20 mouse cellular contexts compared by ENCODE assay signal in the genomic region with DNA sequence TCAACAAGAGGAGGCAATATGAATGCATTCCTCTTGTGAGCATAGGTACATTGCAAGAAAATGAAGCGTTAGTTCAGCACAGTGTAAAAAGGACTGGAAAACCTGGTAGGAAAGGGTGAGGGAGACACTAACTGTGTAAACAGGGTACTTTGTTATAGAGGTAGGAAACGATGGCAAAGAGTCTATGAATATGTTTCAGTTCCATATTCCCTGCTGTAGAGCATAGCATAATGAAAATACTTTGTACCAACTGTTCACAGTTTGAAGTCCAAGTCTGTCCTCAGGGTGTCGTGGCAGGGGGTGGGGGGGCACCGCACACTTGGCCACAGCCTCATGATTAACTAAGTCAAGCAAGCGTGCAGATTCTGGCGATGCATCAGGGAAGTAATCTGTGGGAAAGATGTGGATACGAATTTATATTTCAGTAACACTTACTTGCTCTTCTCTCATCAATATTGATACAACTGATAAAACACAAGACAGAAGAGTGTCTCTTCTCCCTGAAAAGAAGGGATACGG.
DNase-seq lines count a peak whose midpoint lies in the region; ATAC-seq and TF ChIP-seq lines count a peak whose summit lies in the region.
"Had no signal": no experiment of that assay in that cellular context is flagged by ENCODE, and none has a peak within 500 bp of the region (broad histone marks: within the 10 kb centered on the region; RNA-seq: fewer than 3 reads in every experiment).

No protein-coding gene starts in this region.

- WGBS in hindbrain, embryonic 14.5 days = 73% methylated on average over 8 of the region's 8 CpGs
- 89% methylated on average over 8 of the region's 8 CpGs for WGBS in hindbrain, embryonic 10.5 days

- DNase-seq in cerebellum, postnatal 25 days = peak; percentile 48 to 65
- DNase-seq in cerebellum, adult 8-10 months = no peak
- no peak for DNase-seq in hindbrain, embryonic 14.5 days (ENCODE audit: low spot score)
- DNase-seq in hindbrain, embryonic 10.5 days (ENCODE audit: low spot score) = no peak
- peak; percentile 64 for DNase-seq in left cerebral cortex, postnatal 4 days
- DNase-seq in left cerebral cortex, postnatal 10 days (ENCODE audit: extremely low spot score in 1 of 2, low spot score in 2 of 2) = no peak
- DNase-seq in adrenal gland, adult 18-20 months (ENCODE audit: low spot score in 2 of 2) = no peak
- DNase-seq: adrenal gland, postnatal 14 days; gastrocnemius, adult 2 months; gastrocnemius, postnatal 36 days; heart, adult 11 months; heart, postnatal 36 days; kidney, adult 2 months had no signal

- no peaks in the 10 kb centered on the region for H3K36me3 ChIP-seq in hindbrain, embryonic 14.5 days (replicated peaks; ENCODE audit: control insufficient read depth, insufficient read depth)
- H3K36me3 ChIP-seq in hindbrain, embryonic 10.5 days = no peaks in the 10 kb centered on the region
- H3K36me3 ChIP-seq: embryonic facial prominence, embryonic 10.5 days; forebrain, embryonic 10.5 days; heart, embryonic 13.5 days; kidney, embryonic 15.5 days had no signal

- intact Hi-C loops in left cerebral cortex, postnatal 4 days (cut with DNase I) = no loop called here
- intact Hi-C loops in left cerebral cortex, postnatal 10 days (cut with DNase I) = no loop called here

- ATAC-seq in hindbrain, embryonic 14.5 days (ENCODE audit: low FRiP score) = 0 out of 2 replicates have a peak, but pooled peaks have one; percentile 27
- ATAC-seq: intestine, embryonic 16.5 days had no signal

- no peaks in the 10 kb centered on the region for H3K4me1 ChIP-seq in hindbrain, embryonic 14.5 days (replicated peaks; ENCODE audit: control insufficient read depth, insufficient read depth, low read length)
- H3K4me1 ChIP-seq in hindbrain, embryonic 10.5 days (replicated peaks) = no peaks in the 10 kb centered on the region
- H3K4me1 ChIP-seq in embryonic fibroblast, embryonic 13.5 days (ENCODE audit: control insufficient read depth, insufficient read depth, low read length) = no peaks in the 10 kb centered on the region
- H3K4me1 ChIP-seq: embryonic facial prominence, embryonic 10.5 days; forebrain, embryonic 10.5 days; heart, embryonic 13.5 days; kidney, embryonic 15.5 days had no signal

- no peaks in the 10 kb centered on the region for H3K9me3 ChIP-seq in hindbrain, embryonic 14.5 days (ENCODE audit: control insufficient read depth, low read length)
- H3K9me3 ChIP-seq in hindbrain, embryonic 10.5 days = no peaks in the 10 kb centered on the region
- H3K9me3 ChIP-seq: embryonic facial prominence, embryonic 10.5 days; forebrain, embryonic 10.5 days; heart, embryonic 13.5 days; kidney, embryonic 15.5 days had no signal

- H3K27ac ChIP-seq in hindbrain, embryonic 14.5 days = no peak overlapping the region
- no peak overlapping the region for H3K27ac ChIP-seq in hindbrain, embryonic 10.5 days
- H3K27ac ChIP-seq in embryonic fibroblast, embryonic 13.5 days (ENCODE audit: insufficient read depth, low read length) = peak overlapping the region; percentile 8; the same call in 1 of the 2 replicates
- H3K27ac ChIP-seq: embryonic facial prominence, embryonic 10.5 days; forebrain, embryonic 10.5 days; gastrocnemius, adult 2 months; heart, embryonic 13.5 days; kidney, embryonic 15.5 days had no signal

- H3K4me2 ChIP-seq in hindbrain, embryonic 14.5 days (replicated peaks) = no peak overlapping the region
- H3K4me2 ChIP-seq: heart, embryonic 13.5 days; kidney, embryonic 15.5 days had no signal

- no peaks in the 10 kb centered on the region for H3K27me3 ChIP-seq in hindbrain, embryonic 14.5 days (ENCODE audit: control insufficient read depth, insufficient read depth, low read length)
- no peaks in the 10 kb centered on the region for H3K27me3 ChIP-seq in hindbrain, embryonic 10.5 days (ENCODE audit: insufficient read depth, poor library complexity, severe bottlenecking)
- H3K27me3 ChIP-seq: heart, embryonic 13.5 days; kidney, embryonic 15.5 days had no signal

- TF ChIP-seq CTCF in embryonic fibroblast, embryonic 13.5 days (IDR thresholded peaks at IDR 0.05; ENCODE audit: borderline replicate concordance, insufficient read depth, low read length) = no peak

- no peak overlapping the region for H3K4me3 ChIP-seq in hindbrain, embryonic 14.5 days (replicated peaks; ENCODE audit: low read length)
- no peak overlapping the region for H3K4me3 ChIP-seq in hindbrain, embryonic 10.5 days
- no peak overlapping the region for H3K4me3 ChIP-seq in embryonic fibroblast, embryonic 13.5 days (ENCODE audit: insufficient read depth, low read length)
- H3K4me3 ChIP-seq: embryonic facial prominence, embryonic 10.5 days; erythroblast, embryonic 14.5 days; forebrain, embryonic 10.5 days; gastrocnemius, adult 2 months; heart, embryonic 13.5 days; kidney, embryonic 15.5 days had no signal

- TF ChIP-seq POLR2A in embryonic fibroblast, embryonic 13.5 days (IDR thresholded peaks at IDR 0.05; ENCODE audit: low read depth, low read length) = no peak

- no peak overlapping the region for H3K9ac ChIP-seq in hindbrain, embryonic 14.5 days
- H3K9ac ChIP-seq: heart, embryonic 13.5 days; kidney, embryonic 15.5 days had no signal

Comparison
In these comparisons a context has a peak if more than half of its experiments do, and no peak if none do; other contexts are left out.
1. DNase-seq: peak in cerebellum, postnatal 25 days (2 of 2) and left cerebral cortex, postnatal 4 days (single experiment); none in cerebellum, adult 8-10 months (single experiment), hindbrain, embryonic 14.5 days (single experiment), hindbrain, embryonic 10.5 days (single experiment), left cerebral cortex, postnatal 10 days (0 of 2) and adrenal gland, adult 18-20 months (0 of 2).